Mouse (Mus musculus): ENCODE measurements around the gene Zfp473. TPM values are rescaled to one million over a fixed set of nuclear protein-coding genes. Genes with fewer than 3 reads are reported as not detected.

Gene Zfp473
- polyA plus RNA-seq, 1 experiment from 2014 or later: 2.0 TPM

DNA sequence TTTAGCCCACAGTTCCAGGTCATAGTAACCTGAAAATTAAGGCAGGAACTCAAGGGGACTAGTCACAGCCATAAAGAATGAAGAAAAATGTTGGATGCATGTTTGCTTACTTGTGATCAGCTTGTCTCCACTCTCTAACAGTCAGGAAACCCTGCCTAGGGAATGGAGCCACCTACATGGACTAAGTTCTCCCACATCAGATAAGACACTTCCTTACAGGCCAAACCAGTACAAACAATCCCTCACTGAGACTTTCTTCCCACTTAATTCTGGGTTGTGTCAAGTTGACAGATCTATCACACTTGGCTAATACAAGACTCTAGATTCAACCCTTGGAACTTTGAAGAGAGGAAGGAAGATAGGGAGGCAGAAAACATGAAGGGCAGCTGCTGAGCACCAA, 9.5 kb upstream of the Zfp473 start:
- Histone ChIP-seq H3K9ac (ENCODE audit: low read length) (no peak overlapping the region), H3K4me1 (replicated peaks; ENCODE audit: control insufficient read depth, insufficient read depth, low read length) (no peaks in the 10 kb centered on the region), H3K36me3 (ENCODE audit: control insufficient read depth, insufficient read depth, low read length) (peaks cover 31% of the 10 kb centered on the region), H3K4me3 (ENCODE audit: low read length) (no peak overlapping the region), H3K4me2 (ENCODE audit: low read depth, low read length) (no peak overlapping the region), H3K9me3 (ENCODE audit: control insufficient read depth, low read length) (no peaks in the 10 kb centered on the region), H3K27ac (ENCODE audit: low read length) (no peak overlapping the region), H3K27me3 (ENCODE audit: control insufficient read depth, insufficient read depth, low read depth, low read length) (no peaks in the 10 kb centered on the region)
- no peak for ATAC-seq (ENCODE audit: low read depth)

GRCm38 (mm10) chr7:44757164-44757563, 6.3 kb upstream of the Zfp473 start:
- Histone ChIP-seq H3K4me1 (replicated peaks; ENCODE audit: control insufficient read depth, insufficient read depth, low read length) (no peaks in the 10 kb centered on the region), H3K27ac (ENCODE audit: low read length) (no peak overlapping the region), H3K9me3 (ENCODE audit: control insufficient read depth, low read length) (no peaks in the 10 kb centered on the region), H3K9ac (ENCODE audit: low read length) (no peak overlapping the region), H3K4me3 (ENCODE audit: low read length) (no peak overlapping the region), H3K36me3 (ENCODE audit: control insufficient read depth, insufficient read depth, low read length) (peaks cover 41% of the 10 kb centered on the region), H3K27me3 (ENCODE audit: control insufficient read depth, insufficient read depth, low read depth, low read length) (no peaks in the 10 kb centered on the region), H3K4me2 (ENCODE audit: low read depth, low read length) (no peak overlapping the region)
- 64% methylated on average over 2 of the region's 2 CpGs for WGBS
- no peak for ATAC-seq (ENCODE audit: low read depth)

DNA sequence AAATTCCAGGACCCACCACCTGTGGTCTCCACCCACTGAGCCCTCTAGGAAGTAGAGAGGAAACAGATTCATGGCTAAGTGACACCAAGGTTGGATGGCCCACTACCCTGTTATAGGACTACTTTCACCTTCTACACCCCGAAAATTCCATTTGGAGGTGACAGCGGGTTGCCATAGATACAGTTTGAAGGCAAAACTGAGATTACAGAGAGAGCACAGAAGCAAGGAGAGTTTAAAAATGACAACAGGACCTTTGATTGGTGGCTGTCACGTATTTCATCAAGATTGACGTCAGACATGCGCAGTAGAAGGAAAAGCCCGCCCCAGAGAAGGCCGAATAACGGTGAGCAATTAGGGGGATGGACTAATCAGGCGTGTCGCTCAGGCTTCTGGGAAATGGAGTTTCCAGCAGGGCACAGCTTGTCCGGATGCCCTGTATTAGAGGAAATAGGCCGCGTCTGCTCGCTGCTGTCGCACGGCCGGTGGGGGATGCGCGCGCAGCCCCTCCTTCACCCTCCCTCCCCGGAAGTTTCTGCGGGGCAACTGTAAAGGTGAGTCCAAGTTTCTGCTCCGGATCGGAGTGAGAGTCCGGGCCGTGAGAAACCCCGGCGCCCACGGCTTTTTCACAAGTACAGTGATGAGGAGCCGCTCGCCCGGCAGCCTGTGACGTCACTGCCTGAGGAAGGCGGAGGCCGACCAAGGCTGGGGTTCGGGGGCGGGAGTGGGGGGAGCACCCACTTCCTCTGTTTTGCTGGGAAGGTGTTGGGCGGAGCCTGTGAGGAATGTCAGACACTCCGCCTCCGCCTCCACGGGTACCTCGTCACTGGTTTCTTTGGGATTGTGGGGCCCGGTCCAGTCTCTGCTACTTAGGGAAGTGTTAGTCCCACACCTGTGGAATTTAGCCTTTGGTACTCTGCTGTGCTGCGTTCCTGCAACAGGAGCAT, 2.5 kb downstream of the Zfp473 start, which contains the start of gene Vrk3:
Gene Vrk3, plus strand, starts transcription at position 313 of the 944 bp plus-strand sequence.
- Histone ChIP-seq H3K27me3 (ENCODE audit: control insufficient read depth, insufficient read depth, low read depth, low read length) (no peaks in the 10 kb centered on the region), H3K4me1 (replicated peaks; ENCODE audit: control insufficient read depth, insufficient read depth, low read length) (peaks cover 23% of the 10 kb centered on the region), H3K4me3 (ENCODE audit: low read length) (peak within 1 kb of the TSS; percentile 75), H3K9ac (ENCODE audit: low read length) (peak within 1 kb of the TSS; percentile 82), H3K27ac (ENCODE audit: low read length) (peak within 1 kb of the TSS; percentile 95), H3K9me3 (ENCODE audit: control insufficient read depth, low read length) (no peaks in the 10 kb centered on the region), H3K4me2 (ENCODE audit: low read depth, low read length) (peak within 1 kb of the TSS; percentile 90), H3K36me3 (ENCODE audit: control insufficient read depth, insufficient read depth, low read length) (no peaks in the 10 kb centered on the region)
- peak; percentile 98 for ATAC-seq (ENCODE audit: low read depth)
- under 1% methylated on average over 44 of the region's 44 CpGs for WGBS

GRCm38 (mm10) chr7:44747115-44747514, 3.7 kb downstream of the Zfp473 start:
- peak overlapping the region; percentile 75 for H3K4me3 ChIP-seq (ENCODE audit: low read length)
- H3K4me1 ChIP-seq (replicated peaks; ENCODE audit: control insufficient read depth, insufficient read depth, low read length): peaks cover 23% of the 10 kb centered on the region
- no peaks in the 10 kb centered on the region for H3K9me3 ChIP-seq (ENCODE audit: control insufficient read depth, low read length)
- whole genome bisulfite sequencing: 60% methylated on average over 4 of the region's 4 CpGs
- peak overlapping the region; percentile 90 for H3K4me2 ChIP-seq (ENCODE audit: low read depth, low read length)
- no peak overlapping the region for H3K27ac ChIP-seq (ENCODE audit: low read length)
- no peaks in the 10 kb centered on the region for H3K27me3 ChIP-seq (ENCODE audit: control insufficient read depth, insufficient read depth, low read depth, low read length)
- ATAC-seq (ENCODE audit: low read depth): no peak
- H3K9ac ChIP-seq (ENCODE audit: low read length): peak overlapping the region; percentile 69
- no peaks in the 10 kb centered on the region for H3K36me3 ChIP-seq (ENCODE audit: control insufficient read depth, insufficient read depth, low read length)

DNA sequence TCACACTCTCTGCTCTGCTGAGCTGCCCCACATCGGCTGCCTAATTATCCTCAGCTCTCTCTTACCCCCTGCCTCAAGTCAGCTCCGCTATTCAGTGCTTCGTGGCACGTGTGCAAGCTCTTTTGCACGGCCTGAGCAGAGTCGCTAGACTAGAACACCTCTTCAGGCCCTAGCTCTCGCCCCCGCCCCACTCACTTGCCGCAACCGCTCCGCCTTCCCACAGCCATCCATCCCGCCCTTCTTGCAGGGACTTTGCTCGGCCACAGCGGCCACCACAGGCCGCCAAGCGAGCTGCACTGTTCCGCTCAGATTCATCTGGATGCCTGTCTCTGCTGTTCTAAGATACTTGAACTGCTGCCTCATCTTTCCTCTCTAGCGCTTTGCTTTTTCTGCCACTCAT, 5.8 kb downstream of the Zfp473 start:
- WGBS: 0% methylated on average over 18 of the region's 18 CpGs
- H3K36me3 ChIP-seq (ENCODE audit: control insufficient read depth, insufficient read depth, low read length): no peaks in the 10 kb centered on the region
- no peaks in the 10 kb centered on the region for H3K9me3 ChIP-seq (ENCODE audit: control insufficient read depth, low read length)
- peak overlapping the region; percentile 74 for H3K4me2 ChIP-seq (ENCODE audit: low read depth, low read length)
- peak overlapping the region; percentile 62 for H3K9ac ChIP-seq (ENCODE audit: low read length)
- H3K27ac ChIP-seq (ENCODE audit: low read length): no peak overlapping the region
- no peaks in the 10 kb centered on the region for H3K27me3 ChIP-seq (ENCODE audit: control insufficient read depth, insufficient read depth, low read depth, low read length)
- H3K4me3 ChIP-seq (ENCODE audit: low read length): peak overlapping the region; percentile 48
- ATAC-seq (ENCODE audit: low read depth): peak; percentile 56
- H3K4me1 ChIP-seq (replicated peaks; ENCODE audit: control insufficient read depth, insufficient read depth, low read length): peaks cover 23% of the 10 kb centered on the region

DNA sequence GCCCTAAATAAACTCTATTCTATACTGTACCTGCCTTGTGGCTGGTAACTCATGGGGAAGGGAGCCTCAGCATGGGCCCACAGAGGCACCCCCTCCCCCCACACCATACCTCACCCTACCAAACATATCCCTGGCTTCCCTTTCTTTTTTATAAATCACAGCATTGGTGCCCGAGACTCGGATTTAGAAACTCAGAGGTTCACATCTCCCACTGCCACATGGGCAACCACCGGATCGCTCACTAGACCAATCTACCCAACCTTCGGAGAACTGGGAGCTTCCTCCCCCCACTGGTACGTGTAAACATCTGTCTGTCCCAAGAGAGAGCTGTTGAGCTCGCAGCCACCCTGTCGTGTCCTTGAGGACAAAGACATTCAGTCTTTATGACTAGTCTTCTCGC, 6.6 kb downstream of the Zfp473 start:
- Histone ChIP-seq H3K4me3 (ENCODE audit: low read length) (no peak overlapping the region), H3K36me3 (ENCODE audit: control insufficient read depth, insufficient read depth, low read length) (no peaks in the 10 kb centered on the region), H3K9me3 (ENCODE audit: control insufficient read depth, low read length) (no peaks in the 10 kb centered on the region), H3K4me1 (replicated peaks; ENCODE audit: control insufficient read depth, insufficient read depth, low read length) (peaks cover 20% of the 10 kb centered on the region), H3K9ac (ENCODE audit: low read length) (no peak overlapping the region), H3K27ac (ENCODE audit: low read length) (no peak overlapping the region), H3K4me2 (ENCODE audit: low read depth, low read length) (no peak overlapping the region), H3K27me3 (ENCODE audit: control insufficient read depth, insufficient read depth, low read depth, low read length) (no peaks in the 10 kb centered on the region)
- WGBS: 50% methylated on average over 9 of the region's 9 CpGs
- no peak for ATAC-seq (ENCODE audit: low read depth)

- Histone ChIP-seq H3K9ac (ENCODE audit: low read length) (no peak overlapping the region), H3K4me2 (ENCODE audit: low read depth, low read length) (no peak overlapping the region), H3K36me3 (ENCODE audit: control insufficient read depth, insufficient read depth, low read length) (no peaks in the 10 kb centered on the region), H3K4me3 (ENCODE audit: low read length) (no peak overlapping the region), H3K27ac (ENCODE audit: low read length) (no peak overlapping the region), H3K9me3 (ENCODE audit: control insufficient read depth, low read length) (no peaks in the 10 kb centered on the region), H3K4me1 (replicated peaks; ENCODE audit: control insufficient read depth, insufficient read depth, low read length) (peaks cover 7% of the 10 kb centered on the region), H3K27me3 (ENCODE audit: control insufficient read depth, insufficient read depth, low read depth, low read length) (no peaks in the 10 kb centered on the region)
- 75% methylated on average over 8 of the region's 8 CpGs for WGBS
- no peak for ATAC-seq (ENCODE audit: low read depth)
Measured at GRCm38 (mm10) chr7:44741361-44741760, 9.5 kb downstream of the Zfp473 start.

DNA sequence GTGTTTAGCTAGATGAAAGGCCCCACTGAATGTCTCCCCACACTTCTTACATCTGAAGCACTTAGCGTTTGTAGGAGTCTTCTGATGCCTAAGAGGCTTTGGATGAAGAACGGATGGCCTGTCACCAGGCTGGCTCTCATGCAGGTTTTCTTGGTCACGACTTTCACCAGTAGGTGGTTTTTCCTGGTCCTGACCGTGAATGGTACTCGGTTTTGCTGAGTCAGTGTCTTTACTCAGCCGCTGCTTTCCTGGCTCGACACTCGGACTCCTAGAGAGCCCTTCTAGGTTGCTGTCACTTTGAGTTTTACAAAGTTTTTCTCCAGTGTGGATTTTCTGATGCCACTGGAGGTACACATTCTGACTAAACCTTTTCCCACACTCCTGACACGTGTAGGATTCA, 17.1 kb downstream of the Zfp473 start:
- H3K9ac ChIP-seq (ENCODE audit: low read length): no peak overlapping the region
- no peak overlapping the region for H3K27ac ChIP-seq (ENCODE audit: low read length)
- H3K4me3 ChIP-seq (ENCODE audit: low read length): no peak overlapping the region
- no peak overlapping the region for H3K4me2 ChIP-seq (ENCODE audit: low read depth, low read length)
- H3K36me3 ChIP-seq (ENCODE audit: control insufficient read depth, insufficient read depth, low read length): peaks cover 6% of the 10 kb centered on the region; the same call in 1 of the 2 replicates
- WGBS: 83% methylated on average over 9 of the region's 9 CpGs
- no peak for ATAC-seq (ENCODE audit: low read depth)
- H3K9me3 ChIP-seq (ENCODE audit: control insufficient read depth, low read length): no peaks in the 10 kb centered on the region
- H3K4me1 ChIP-seq (replicated peaks; ENCODE audit: control insufficient read depth, insufficient read depth, low read length): no peaks in the 10 kb centered on the region
- no peaks in the 10 kb centered on the region for H3K27me3 ChIP-seq (ENCODE audit: control insufficient read depth, insufficient read depth, low read depth, low read length)

DNA sequence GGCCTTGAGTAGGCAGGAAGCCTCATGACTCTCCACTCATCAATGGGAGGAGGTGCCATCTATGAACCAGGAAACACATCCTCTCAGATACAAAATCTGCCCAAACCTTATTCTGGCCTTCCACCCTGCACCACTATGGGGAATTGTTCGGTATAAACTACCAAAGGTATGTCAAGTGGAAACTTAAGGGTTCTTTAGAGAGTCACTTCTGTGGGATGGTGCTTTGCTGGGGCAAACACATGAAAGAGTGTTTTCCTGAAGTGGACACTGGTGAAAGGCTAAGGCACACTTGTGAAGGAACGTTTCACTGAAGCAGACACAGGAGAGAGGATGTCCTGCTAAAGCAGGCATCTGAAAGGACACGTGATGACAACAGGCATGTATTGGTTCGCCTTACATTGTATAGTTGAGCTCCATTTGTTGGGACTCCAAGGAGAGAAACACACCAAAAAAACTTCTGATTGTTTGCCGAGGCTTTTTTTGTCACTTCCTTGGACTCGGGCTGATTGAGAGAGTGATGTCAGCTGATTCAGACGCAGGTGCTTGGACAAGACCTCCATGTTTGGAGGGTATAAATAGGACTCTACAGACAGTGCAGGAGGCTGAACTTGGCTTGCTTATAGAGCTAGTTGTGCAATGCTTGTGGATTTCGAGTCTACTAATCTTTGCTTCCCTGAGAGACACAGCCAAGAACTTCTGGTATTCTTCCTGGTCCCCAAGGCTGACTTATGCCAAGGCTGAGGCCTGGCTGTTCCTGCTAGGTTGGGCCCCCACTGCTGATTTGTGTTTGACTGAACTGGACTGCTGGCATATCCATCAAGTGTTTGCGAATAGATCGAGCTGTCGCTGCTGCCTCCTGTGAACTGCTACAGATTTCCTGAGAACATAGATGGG, 22.5 kb downstream of the Zfp473 start:
- ATAC-seq (ENCODE audit: low read depth): peak; percentile 79
- no peaks in the 10 kb centered on the region for H3K27me3 ChIP-seq (ENCODE audit: control insufficient read depth, insufficient read depth, low read depth, low read length)
- no peaks in the 10 kb centered on the region for H3K9me3 ChIP-seq (ENCODE audit: control insufficient read depth, low read length)
- no peaks in the 10 kb centered on the region for H3K36me3 ChIP-seq (ENCODE audit: control insufficient read depth, insufficient read depth, low read length)
- no peak overlapping the region for H3K9ac ChIP-seq (ENCODE audit: low read length)
- H3K4me1 ChIP-seq (replicated peaks; ENCODE audit: control insufficient read depth, insufficient read depth, low read length): no peaks in the 10 kb centered on the region
- no peak overlapping the region for H3K4me2 ChIP-seq (ENCODE audit: low read depth, low read length)
- 62% methylated on average over 11 of the region's 11 CpGs for WGBS
- H3K4me3 ChIP-seq (ENCODE audit: low read length): no peak overlapping the region
- H3K27ac ChIP-seq (ENCODE audit: low read length): peak overlapping the region; percentile 23

Measured in lung, embryonic 16.5 days (tissue).